Mouse (Mus musculus) B cell, adult 2 months (primary cell): ENCODE data around the gene Fbxo30.
"Not testable (repeated sequence)": the region's sequence is repeated elsewhere in the genome, so short reads cannot be mapped to it uniquely, and the experiment has no call there.

Source experiments
- DNase-seq, 2 experiments: peaks; one replicate each; pipeline ENCODE4 v3.0.0; 2022

Fbxo30 gene

DNA sequence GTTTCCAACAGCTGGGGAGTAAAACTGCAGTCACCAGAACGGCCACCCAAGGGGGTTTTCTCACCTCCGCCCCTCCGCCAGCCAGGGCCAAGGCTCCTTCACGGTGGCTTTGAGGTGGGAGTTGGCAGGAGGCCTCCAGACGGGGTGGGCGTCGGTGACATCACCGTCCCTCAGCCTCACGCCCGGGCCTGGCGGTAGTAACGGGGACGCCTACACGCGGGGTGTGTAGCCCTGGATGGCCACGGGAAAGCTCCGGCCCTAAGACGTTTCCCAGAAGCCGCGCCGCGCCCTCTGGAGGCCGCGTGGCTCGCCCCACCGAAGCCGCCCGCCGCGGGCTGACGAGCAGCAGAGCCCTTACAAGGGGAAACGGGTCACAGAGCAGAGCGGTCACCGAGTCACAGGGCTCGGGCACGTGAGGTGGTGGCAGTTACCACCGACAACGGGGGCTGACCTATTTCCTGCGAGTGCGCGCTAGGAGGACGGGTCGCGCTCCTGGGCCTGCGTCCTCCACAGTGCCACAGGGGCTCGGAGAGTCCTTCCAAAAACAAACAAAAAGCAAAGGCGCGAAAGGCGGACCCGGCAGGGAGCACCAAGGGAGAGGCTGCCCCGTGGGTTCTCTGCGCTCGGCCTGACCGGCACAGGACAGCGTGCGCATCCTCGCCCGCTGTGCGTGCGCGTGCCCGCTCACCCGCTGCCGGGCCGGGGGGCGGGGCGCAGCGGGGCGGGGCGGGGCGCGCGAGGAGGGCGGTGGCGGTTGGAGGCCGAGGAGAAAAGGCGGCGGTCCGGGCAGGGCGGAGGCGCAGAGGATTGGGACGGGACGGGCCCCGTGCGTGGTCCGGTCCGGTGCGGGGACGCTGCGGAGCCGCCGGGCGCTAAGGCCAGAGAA is at the start of gene Fbxo30:
Fbxo30 (plus strand) TSS at position 753 of the 886 bp plus-strand sequence.
- peak; percentile 87 to 92 for DNase-seq

DNA sequence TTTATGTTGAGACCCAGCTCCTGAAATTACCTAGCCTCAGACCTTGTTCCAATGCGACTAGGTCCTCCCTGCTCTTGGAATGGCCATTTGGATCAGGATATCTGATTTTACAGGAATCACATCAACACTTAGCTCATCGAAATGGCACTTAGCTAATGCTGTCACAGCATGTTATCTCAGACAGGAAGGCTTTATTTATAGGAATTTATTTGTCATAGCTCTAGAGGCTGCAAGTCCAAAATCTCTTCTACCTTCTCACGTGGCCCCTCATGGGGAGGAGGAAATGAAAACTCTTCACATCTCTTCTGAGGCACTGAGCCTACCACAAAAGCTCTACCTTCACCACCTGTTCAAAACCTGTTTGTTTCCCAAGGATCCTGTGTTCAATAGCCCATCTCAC is 47.9 kb upstream of the Fbxo30 start:
- no peak for DNase-seq

DNA sequence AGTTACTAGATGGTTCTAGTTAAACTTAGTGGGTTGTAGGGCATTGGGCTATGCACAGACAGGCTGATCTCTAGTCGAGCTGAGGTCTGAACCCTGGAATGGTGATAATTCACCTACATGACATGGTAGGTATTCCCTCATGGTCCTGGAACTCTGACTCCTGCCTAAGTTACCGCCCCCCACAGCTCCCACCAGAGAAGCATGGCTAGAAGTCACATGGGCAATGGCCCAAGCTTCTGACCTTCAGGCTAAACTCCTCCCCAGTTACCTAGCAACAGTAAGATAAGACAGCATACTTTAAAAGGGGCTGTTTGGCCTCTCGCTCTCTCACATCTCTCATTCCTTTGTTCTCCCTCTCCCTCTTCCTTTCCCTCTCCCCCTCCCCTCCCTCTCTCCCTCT is 38.1 kb upstream of the Fbxo30 start:
- not testable (repeated sequence) for DNase-seq

DNA sequence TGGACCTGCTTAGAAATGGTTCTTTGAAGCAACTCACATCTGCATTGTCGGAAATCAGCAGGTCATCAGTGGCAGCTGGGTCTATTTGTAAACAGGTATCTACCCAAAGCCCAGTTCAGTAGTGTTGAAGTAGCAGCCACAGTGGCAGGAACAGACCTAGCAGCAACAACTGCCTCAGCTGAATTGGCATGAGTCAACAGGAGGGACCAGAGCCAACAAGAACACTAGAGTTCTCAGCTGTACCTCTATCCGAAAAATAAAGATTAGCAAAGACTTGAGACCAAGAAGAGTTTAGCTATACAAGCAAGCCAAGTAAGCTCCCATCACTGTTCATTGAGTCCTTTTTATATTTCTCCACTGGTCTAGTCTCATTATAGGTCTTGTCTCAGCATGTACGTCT is 32.9 kb upstream of the Fbxo30 start:
- no peak for DNase-seq

DNA sequence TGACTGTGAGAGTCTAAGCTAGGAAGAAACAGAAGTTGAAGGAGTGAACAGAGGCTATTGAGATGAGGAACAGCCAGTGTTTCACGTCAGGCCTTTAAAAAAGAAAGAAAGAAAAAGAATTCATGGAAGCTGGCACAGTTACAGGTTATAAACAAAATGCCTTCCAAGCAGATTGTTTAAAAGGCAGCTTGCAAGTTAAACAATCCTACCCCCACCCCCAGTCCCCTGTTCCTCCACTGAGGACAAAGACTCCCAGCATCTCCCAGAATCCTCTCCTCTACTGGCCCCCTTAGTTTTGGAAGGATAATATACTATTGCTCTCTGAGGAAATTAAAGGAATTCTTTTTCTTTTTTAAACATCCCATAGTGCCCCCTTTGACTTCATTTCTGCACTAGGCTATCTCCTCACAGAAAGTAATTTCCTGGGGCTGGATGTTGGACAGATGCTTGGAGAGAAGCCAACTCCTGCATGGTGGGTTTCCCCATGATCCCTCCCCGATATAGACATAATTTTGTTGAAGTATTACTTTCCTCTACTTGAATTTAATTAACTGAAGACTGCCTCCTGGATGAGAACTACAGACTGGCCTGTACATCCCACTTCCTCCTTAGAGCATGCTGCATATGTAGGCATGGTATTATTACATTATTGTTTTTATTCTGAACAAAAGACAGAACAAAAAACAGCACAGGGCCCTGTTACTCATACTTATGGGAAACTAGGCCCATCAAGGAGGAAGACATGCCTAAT is 30.7 kb upstream of the Fbxo30 start:
- DNase-seq = no peak

DNA sequence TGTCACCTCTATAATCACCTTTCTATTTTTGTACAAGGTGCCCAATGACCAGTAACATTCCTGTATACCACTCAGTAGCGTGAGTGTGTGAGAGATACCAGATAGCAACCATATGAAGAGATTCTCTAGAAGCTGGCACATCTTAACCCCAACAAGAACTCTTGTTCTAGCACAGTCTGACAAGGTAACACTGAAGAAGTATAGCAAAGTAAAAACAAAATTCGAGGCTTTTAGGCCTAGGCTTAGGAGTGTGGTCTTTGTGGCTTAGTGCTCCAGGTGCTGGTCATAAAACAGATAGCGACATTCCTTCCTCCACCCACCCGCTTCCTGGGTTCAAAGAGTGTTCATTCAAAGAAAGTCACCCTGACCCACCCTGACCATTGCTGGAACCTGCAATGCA is 27.5 kb upstream of the Fbxo30 start:
- DNase-seq = not testable (repeated sequence)

DNA sequence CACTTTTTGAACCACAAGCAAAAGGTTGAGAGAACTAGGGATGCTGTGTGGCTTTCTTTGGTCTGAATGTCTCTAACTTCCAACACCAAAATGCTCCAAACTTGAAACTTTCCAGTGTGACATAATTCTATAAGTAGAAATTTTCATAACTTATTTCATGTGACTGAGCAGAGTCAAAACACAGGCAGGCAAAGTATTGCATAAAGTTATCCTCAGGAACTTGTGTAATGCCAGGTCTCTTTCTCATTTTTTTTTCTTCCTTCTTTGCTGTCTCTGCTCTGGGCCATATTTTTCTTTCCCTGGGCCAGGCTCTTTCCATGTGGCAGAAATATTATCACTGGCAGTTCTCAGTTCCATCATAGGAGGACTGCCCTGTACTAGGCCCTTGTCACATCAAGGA is 21.0 kb upstream of the Fbxo30 start:
- no peak for DNase-seq

DNA sequence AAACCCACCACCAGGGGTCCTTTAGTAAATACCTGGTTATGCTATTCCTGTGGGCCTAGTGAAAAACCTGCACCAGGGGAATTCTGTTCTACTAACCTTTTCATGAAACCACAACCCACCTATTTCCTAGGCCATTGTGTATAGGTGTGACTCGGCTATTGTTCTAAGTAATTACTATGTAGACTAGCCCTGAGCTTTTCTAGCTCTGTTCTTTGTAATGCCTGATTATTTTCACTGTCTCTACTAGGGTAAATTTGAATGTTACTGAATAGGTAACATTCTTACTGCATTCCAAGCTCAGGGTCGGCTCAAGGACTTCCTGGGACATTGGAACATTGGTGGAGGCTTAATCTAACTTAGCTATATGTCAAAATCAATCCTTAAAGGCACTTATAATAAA is 18.8 kb upstream of the Fbxo30 start:
- DNase-seq = not testable (repeated sequence)

DNA sequence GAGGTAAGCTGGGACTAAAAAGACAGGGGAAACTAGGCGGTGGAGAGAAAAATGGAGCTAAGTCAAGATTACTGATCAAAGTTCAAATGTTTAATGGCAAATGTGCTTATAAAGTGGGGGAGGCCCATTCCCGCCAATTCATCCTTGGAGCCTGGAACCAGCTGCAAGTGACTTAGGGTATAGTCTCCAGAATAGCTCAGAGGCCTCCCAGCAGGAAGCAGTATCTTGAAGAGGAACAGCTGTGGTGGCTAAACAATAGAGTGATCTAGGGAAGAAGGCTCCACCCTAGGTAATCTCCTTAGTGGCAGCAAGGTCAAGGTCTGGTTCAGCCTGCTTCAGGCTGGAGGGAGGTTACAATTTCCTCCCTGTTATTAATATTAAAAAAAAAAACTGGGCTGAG is 17.3 kb upstream of the Fbxo30 start:
- not testable (repeated sequence) for DNase-seq

DNA sequence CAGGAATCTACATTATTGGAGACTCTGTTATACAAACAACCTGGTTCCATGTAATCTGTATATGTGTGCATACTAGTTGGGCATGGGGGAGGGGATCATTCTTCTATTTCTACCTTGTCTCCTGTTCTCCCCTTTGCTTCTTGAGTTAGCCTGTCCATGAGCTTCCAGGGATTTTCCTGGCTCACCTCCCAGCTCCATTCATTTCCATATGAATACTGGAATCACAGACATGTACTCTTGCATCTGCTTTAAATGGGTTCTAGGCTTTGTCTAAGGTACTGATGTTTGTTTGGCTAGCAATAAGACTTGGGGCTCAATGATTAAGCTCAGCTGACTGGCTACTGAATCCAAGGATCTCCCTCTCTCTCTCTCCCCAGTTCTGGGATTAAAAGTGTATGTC is 12.0 kb upstream of the Fbxo30 start:
- no peak for DNase-seq

DNA sequence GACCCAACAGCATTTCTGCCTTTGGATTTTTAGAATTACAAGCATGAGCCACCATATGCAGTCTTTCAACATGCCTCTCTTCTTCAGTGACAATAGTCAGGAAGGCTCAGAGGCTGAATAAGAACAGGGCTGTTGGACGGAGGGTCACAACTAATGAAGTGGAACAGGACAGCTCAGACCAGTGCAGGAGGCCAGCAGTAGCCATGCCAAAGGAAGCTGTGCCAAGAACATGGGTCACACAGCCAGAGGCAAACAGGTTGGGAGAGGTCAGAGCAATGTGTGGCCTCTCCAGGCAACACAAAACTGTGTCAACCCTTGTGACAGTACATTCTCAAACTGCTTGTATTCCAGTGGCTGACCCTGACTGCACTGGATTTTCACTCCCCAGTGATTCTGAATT is 6.7 kb upstream of the Fbxo30 start:
- no peak for DNase-seq

DNA sequence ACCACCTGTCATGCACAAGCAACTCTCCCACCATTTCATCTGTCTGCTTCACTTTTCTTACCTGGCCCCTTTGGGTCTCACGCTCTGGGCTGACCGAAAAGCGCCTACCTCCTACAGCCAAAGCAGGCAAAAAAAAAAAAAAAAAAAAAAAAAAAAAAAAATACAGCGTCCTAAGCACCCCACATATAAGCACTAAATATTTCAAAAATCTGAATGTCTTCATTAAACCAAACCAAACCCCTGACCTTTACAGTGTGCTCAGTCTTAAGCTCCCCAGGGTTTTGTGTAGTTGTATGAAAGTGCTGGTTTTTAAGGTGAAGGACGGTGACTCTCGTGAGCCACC is 924 bp upstream of the Fbxo30 start:
- DNase-seq = no peak

DNA sequence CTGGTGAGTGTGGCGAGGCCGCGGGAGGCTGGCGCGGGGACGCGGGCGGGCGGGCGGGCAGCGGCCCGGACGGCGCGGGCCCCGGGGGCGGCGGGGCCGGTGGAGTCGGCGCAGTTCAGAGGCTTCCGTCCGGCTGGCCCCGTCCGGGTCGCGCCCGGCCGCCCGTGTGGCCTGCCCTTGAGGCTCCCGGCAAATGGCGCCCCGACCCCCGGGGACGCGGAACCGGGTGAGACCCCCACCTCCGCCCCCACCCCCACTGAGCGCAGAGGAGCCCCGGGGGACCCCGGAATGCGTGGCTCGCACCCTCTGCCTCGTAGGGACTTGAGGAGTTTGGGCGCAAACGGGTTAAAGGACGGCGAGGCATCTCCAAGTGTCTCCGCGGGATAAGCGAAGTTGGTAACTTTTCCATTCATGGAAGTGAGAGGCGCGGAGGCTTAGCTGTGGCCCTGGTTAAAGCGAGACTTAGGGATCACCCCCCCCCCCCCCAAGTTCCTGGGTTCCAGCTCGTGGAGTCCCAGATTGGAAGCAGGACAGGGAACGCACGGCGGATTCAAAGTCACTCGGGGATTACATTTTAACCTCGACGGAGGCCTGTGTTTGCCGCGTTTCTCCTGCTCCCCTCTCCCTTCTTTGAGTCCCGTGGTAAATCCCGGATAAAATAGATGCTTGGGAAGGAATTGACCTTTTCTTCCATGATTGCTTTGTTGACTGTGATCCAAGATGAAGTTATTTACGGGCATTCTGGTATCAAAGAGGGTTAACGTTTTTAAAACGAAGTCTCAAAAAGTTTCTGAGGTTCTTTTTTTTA is 572 bp downstream of the Fbxo30 start:
- DNase-seq = peak; percentile 16 to 26

DNA sequence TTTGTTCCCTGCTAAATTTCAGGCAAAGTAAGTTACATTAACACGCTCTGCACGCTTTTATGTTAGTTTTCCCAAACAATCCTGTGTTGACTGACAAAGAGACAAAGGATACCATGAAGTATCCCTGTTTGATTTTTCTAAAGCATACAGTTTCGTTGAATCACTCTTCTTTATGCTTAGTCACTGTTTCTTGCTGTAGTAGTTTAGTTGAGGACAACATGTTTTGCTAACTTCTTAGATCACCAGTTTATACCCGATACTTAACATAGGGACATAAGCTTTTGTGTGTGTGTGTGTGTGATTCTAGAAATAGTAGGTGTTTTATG is 1.1 kb downstream of the Fbxo30 start:
- DNase-seq = no peak

DNA sequence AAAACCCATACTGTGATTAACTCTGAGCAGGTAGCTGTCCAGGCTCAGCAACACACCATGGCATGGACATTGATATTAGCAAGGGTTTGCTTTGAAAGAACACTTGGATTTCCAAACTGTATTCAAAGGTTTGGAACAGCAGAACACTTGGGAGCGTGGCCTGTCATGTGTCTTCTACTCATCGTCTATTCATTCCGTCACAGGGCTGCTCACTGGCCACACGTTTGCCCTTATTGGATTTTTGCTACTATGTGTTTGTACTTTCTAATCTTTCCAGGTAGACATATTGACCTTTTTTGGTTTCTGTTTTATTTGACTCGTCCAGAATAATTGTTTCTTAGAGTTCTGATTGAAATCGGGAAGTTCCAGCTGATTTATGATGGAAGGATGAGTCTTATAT is 17.3 kb downstream of the Fbxo30 start:
- no peak for DNase-seq

DNA sequence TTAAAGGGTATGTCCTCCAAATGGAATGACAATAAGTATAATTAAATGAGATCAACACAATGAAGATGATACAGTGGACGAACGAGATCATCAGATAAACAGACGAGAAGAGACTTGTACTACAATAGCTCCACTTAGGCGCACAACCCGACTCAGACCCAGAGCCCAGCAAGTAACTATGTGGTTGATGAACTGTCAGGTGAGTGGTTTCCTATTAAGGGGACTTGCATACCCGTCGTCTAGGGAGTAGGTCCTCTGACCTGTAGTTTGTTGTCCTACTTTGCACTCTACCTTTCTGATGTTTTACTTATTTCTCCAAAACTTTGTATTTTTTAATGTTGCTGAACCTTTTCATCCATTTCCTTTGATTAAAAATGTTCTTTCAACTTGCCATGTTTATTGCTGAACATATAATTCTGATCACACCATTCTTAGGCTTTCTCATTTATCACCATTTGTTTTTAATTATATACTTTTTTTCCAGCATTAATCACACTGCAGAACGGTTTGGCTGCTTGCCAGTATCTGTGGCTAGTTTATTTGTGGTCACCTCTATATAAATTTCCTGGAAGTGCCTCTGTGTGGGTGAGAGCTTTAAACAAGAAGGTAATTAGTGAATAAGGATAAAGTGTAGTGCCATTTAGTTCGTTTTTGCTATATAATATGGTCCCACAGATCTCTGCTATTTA is 24.4 kb downstream of the Fbxo30 start:
- no peak for DNase-seq

DNA sequence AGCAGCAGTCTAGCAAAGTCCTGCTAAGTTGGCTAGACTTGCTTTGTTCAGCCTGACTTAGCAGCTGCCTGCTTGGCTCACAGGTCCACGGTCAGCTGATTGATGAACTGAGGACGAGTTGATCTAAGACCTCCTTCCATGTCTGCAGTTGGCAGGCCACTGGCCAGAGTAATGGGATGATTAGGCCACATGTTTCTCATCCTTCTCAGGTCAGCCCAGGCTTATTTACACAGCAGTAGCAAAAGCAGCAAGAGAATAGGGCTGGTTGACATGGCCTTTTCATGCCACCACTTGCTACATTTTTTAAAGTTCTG is 24.9 kb downstream of the Fbxo30 start:
- no peak for DNase-seq

DNA sequence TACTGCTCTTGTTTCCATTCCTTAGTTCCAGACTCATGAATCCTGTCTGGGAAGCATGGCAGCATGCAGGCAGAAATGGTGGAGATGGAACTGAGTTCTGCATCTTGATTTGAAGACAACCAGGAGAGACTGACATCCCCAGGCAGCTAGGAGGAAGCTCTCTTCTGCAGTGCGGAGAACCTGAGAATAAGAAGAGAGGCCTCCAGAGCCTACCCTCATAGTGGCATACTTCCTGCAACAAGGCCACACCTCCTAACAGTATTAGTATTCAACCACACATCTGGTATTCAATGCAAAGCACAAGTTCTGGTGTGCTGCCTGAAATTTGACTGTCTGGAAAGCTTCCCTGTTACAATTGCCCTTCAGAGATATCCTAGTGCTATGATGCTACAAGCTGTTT is 28.7 kb downstream of the Fbxo30 start:
- DNase-seq = no peak

DNA sequence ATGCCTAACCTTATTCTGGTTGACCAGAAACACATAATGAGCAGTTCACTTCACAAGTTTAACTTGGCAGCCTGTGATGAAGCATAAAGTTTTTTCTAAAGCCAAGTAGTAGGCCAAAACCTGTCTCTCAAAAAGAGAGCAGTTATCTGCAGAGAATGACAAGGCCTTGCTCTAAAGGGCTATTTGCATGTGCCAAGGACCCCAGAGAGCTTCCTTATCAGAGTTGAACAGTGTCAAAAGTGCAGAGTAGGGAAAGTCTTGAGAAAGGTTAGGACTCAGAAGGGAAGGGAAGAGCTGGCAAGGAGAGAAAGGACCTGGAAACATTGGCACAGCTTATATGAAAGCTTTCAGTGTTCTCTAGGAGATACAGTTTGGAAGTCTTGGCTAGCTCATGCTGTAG is 29.4 kb downstream of the Fbxo30 start:
- DNase-seq = no peak

DNA sequence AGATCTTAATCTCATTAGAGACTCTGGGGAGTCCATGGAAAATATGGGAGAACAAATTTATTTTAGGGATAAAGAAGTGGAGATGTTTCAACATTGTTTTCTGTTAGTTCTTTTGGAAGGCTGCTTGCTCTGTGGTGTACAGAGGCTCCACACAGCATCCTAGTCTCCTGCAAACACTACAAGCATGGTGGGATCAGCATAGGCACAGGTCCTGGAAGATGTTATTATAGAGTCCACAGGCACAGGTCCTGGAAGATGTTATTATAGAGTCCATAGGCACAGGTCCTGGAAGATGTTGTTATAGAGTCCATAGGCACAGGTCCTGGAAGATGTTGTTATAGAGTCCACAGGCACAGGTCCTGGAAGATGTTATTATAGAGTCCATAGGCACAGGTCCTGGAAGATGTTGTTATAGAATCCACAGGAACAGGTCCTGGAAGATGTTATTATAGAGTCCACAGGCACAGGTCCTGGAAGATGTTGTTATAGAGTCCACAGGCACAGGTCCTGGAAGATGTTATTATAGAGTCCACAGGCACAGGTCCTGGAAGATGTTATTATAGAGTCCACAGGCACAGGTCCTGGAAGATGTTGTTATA is 36.8 kb downstream of the Fbxo30 start:
- not testable (repeated sequence) for DNase-seq

DNA sequence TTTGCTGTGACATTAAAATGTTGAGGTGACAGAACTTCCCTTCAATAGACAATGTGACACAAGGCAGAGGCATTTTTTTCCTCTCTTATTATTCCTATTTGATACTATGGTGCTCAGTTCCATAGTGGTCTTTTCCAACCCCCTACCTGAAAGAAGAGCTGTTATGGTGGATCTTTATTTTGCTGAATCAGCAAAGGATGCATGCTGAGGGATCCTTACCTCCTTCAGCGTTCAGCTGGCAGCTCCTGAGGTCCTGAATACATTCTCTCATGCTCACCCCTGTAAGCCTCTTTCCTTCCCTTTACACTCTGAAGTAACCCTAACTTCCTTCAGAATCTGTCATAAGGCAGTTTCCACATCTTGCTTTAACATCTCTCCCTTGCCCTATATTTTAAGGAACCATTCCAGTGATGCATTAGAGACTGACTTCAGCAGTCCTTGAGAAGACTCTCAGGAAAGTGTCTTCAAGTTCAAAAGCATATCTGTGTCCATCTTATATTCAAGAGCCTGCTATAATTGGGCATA is 38.4 kb downstream of the Fbxo30 start:
- DNase-seq = no peak

DNA sequence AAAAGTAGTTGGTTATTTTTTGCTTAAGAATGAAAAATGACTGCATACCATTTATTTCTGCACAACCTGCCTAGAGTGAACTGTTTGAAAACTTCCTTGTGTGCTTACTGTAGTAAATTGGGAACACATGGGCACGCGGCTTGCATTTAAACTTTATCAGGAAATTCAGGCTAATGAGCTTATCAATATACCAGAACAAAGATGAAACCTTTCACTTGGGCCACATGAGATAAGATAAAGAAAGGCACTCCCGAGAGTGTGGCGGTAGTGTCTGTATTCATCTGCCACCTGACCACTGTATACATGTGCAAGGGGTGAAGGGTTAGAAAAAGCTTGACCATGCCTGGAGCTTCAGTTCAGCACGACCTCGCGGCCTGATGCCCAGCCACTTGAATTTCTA is 41.2 kb downstream of the Fbxo30 start:
- no peak for DNase-seq
